Mouse (Mus musculus) neural tube, embryonic 12.5 days (tissue): Measurements from ENCODE around the gene Camk2n1. TPM values are rescaled to one million over a fixed set of nuclear protein-coding genes. Genes with fewer than 3 reads are reported as not detected.

ENCODE experiments used
- ATAC-seq: fragments of 200-750 bp; cut with Nextera tagmentation; 2 replicates; pipeline ENCODE4 v1.8.0; 2017; ENCODE audit warnings: low read depth, mild to moderate bottlenecking, moderate TSS enrichment, moderate library complexity; ENCODE audit not compliant: low FRiP score
- H3K27ac ChIP-seq: fragments of 300-500 bp; sonication (generic); 2 replicates; pipeline ENCODE4 v1.5.1; 2016
- H3K27me3 ChIP-seq: fragments of 300-500 bp; sonication (generic); replicated peaks from 2 replicates; pipeline ENCODE4 v1.6.1; 2016; ENCODE audit warnings: mild to moderate bottlenecking
- H3K36me3 ChIP-seq: fragments of 300-500 bp; sonication (generic); 2 replicates; pipeline ENCODE4 v1.6.1; 2016; ENCODE audit warnings: mild to moderate bottlenecking
- H3K4me1 ChIP-seq: fragments of 300-500 bp; sonication (generic); 2 replicates; pipeline ENCODE4 v1.6.1; 2016
- H3K4me2 ChIP-seq: fragments of 300-500 bp; sonication (generic); replicated peaks from 2 replicates; pipeline ENCODE4 v1.6.1; 2016; ENCODE audit warnings: mild to moderate bottlenecking
- H3K4me3 ChIP-seq: fragments of 300-500 bp; sonication (generic); 2 replicates; pipeline ENCODE4 v1.5.1; 2016
- H3K9ac ChIP-seq: fragments of 300-500 bp; sonication (generic); 2 replicates; pipeline ENCODE4 v1.6.1; 2016; ENCODE audit warnings: mild to moderate bottlenecking
- H3K9me3 ChIP-seq: fragments of 300-500 bp; sonication (generic); 2 replicates; pipeline ENCODE4 v1.6.1; 2016; ENCODE audit warnings: mild to moderate bottlenecking
- WGBS: fragments of 180-500 bp; shearing (Covaris S2); methylation state at CpG from one replicate; pipeline ENCODE4 v1.1.7; 2016; 5-methylcytosine and 5-hydroxymethylcytosine counted together
- polyA plus RNA-seq: library from polyadenylated mRNA; unstranded; fragments of >200 nt; fragmentation: Nextera tagmentation; extraction: Ambion mirVana; gene quantifications from 2 replicates; pipeline ENCODE4 v1.2.1, GENCODE M21; 2016

Camk2n1 gene
- polyA plus RNA-seq, 1 experiment from 2014 or later, result 9.2 TPM

DNA sequence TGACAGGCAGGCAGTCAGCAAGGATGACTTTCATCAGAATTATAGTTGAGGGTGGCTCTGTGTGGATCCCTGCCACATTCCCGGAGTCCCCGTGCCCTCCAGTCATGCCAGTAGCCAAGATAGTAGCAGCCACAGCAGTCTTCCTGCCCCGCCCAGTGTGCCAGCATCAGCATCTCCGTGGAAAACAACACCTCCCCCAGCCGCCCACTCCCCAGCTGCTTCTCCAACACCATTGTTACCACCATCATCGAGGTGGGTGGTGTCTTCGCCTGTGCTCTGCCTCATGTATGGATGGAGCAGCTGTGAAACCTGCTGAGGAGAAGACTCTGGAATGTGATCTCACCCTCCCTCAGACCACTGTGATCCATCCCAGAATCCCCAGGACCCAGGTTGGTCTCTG, 25.5 kb downstream of the Camk2n1 start:
- Histone ChIP-seq H3K4me3 (no peak overlapping the region), H3K27me3 (0 out of 2 replicates have a peak, but pooled peaks cover 3% of the 10 kb centered on the region), H3K9ac (no peak overlapping the region), H3K9me3 (no peaks in the 10 kb centered on the region), H3K27ac (no peak overlapping the region), H3K36me3 (no peaks in the 10 kb centered on the region), H3K4me1 (no peaks in the 10 kb centered on the region; the same call in 1 of the 2 replicates), H3K4me2 (no peak overlapping the region)
- no peak for ATAC-seq
- 81% methylated on average over 7 of the region's 7 CpGs for WGBS

GRCm38 (mm10) chr4:138480962-138481361, 26.8 kb downstream of the Camk2n1 start:
- no peaks in the 10 kb centered on the region; the same call in 1 of the 2 replicates for H3K4me1 ChIP-seq
- no peak overlapping the region for H3K4me3 ChIP-seq
- no peak for ATAC-seq
- no peak overlapping the region for H3K4me2 ChIP-seq
- no peaks in the 10 kb centered on the region for H3K36me3 ChIP-seq
- H3K9me3 ChIP-seq, result no peaks in the 10 kb centered on the region
- H3K9ac ChIP-seq, result no peak overlapping the region
- 70% methylated on average over 9 of the region's 9 CpGs for WGBS
- H3K27me3 ChIP-seq, result 0 out of 2 replicates have a peak, but pooled peaks cover 3% of the 10 kb centered on the region
- no peak overlapping the region for H3K27ac ChIP-seq

GRCm38 (mm10) chr4:138482721-138483120, 28.6 kb downstream of the Camk2n1 start:
- no peaks in the 10 kb centered on the region for H3K4me1 ChIP-seq
- no peak overlapping the region for H3K4me2 ChIP-seq
- H3K4me3 ChIP-seq, result no peak overlapping the region
- no peak overlapping the region for H3K9ac ChIP-seq
- H3K27ac ChIP-seq, result no peak overlapping the region
- ATAC-seq, result no peak
- no peaks in the 10 kb centered on the region for H3K27me3 ChIP-seq
- 77% methylated on average over 8 of the region's 8 CpGs for WGBS
- no peaks in the 10 kb centered on the region for H3K36me3 ChIP-seq
- H3K9me3 ChIP-seq, result no peaks in the 10 kb centered on the region

DNA sequence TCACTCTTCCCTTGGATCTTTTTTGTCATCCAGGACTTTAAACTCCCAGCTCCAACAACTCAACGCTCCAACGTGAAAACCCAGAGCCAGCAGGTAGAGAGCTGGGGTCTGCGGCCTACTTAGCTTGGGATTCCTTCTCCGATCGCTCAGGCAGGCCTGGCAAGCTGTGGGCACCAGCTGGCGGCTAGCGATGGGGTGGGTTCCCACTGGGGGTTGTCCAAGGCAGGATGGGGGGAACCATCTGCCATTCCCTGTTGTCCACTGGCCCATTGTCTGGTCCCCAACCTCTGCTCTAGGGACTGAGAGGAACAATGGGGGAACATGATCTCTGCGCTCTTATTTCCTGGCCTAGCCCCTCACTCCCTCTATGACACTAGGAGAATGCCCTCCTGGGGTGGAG, 34.1 kb downstream of the Camk2n1 start:
- 36% methylated on average over 8 of the region's 8 CpGs for WGBS

GRCm38 (mm10) chr4:138491088-138491487, 37.0 kb downstream of the Camk2n1 start:
- H3K9me3 ChIP-seq, result no peaks in the 10 kb centered on the region
- peaks cover 43% of the 10 kb centered on the region for H3K4me1 ChIP-seq
- H3K36me3 ChIP-seq, result no peaks in the 10 kb centered on the region
- H3K4me3 ChIP-seq, result no peak overlapping the region
- no peak overlapping the region for H3K9ac ChIP-seq
- WGBS, result 78% methylated on average over 4 of the region's 4 CpGs
- no peak for ATAC-seq
- no peak overlapping the region for H3K27ac ChIP-seq
- H3K4me2 ChIP-seq, result no peak overlapping the region
- no peaks in the 10 kb centered on the region for H3K27me3 ChIP-seq

More for the DNA sequence above, 34.1 kb downstream of the Camk2n1 start:
- Histone ChIP-seq H3K9me3 (no peaks in the 10 kb centered on the region), H3K4me2 (no peak overlapping the region), H3K27ac (no peak overlapping the region; the same call in 1 of the 2 replicates), H3K9ac (no peak overlapping the region), H3K36me3 (no peaks in the 10 kb centered on the region), H3K4me1 (peaks cover 16% of the 10 kb centered on the region), H3K4me3 (no peak overlapping the region), H3K27me3 (no peaks in the 10 kb centered on the region)
- no peak for ATAC-seq

DNA sequence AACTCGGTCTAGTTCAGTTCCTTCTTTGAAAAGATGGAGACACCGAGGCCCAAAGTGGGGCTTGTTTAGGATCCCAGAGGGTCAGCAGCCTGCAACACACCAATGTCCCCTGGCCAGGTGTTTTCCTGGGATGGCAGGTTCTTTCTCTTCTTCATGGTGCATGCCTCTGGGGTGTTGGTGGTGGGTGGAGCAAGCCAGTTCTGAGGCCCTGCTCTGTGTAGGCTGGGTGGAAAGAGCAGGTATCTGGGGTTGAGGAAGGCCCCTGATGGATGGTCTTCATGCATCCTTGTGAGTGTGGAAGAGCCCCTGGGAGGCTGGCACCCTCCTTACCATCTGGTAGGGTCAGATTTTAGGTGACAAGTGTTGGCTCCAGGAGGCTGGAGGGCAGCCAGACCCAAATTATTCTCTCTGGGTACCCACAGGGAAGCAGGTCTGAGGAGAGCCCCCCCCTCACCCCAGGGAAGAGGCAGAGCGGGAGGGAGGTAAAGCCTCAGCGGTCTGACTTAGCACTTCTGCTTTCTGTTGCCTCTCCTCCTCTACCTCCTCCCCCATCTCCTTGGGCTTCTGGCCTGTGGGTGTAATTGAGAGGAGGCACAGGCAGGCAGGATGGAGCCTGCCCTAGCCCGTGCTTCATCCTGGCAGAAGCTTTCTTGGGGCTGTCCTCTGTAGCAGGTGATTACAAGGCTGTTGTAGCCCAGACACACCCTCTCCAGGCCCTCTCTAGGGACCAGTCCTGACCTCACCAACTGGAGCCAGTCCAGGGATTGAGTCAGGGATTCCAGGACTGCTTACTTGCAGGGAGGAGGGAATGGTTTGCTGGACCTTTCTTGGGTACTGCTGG, 39.3 kb downstream of the Camk2n1 start:
- Histone ChIP-seq H3K4me1 (peaks cover 46% of the 10 kb centered on the region), H3K4me2 (no peak overlapping the region), H3K27ac (no peak overlapping the region), H3K36me3 (no peaks in the 10 kb centered on the region), H3K9ac (no peak overlapping the region), H3K9me3 (no peaks in the 10 kb centered on the region), H3K27me3 (no peaks in the 10 kb centered on the region), H3K4me3 (no peak overlapping the region)
- 55% methylated on average over 5 of the region's 5 CpGs for WGBS
- no peak for ATAC-seq

GRCm38 (mm10) chr4:138494905-138495304, 40.8 kb downstream of the Camk2n1 start:
- Histone ChIP-seq H3K9ac (no peak overlapping the region), H3K27ac (no peak overlapping the region), H3K4me1 (peaks cover 39% of the 10 kb centered on the region), H3K36me3 (no peaks in the 10 kb centered on the region), H3K27me3 (no peaks in the 10 kb centered on the region), H3K4me3 (no peak overlapping the region), H3K4me2 (peak overlapping the region; percentile 18), H3K9me3 (no peaks in the 10 kb centered on the region)
- peak; percentile 77 for ATAC-seq
- WGBS, result 17% methylated on average over 5 of the region's 5 CpGs

DNA sequence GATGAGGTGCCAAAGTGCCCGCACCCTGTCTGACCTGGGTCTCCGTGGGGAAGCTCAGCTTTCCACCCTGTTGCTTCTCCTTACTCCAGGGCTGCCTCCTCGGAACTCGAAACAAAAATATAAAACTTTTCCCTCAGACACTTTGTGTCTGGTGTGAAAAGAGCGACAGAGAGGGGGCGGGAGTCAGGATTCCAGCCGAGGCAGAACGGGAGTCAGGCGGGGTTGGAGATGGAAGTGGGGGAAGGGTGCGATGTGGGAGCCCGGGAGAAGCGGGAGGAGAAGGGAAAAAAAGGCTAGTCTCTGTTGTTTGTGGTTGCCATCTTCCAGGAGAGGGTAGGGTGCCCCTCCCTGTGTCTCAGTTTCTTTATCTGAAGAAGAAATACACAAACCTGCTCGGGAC, 41.7 kb downstream of the Camk2n1 start:
- ATAC-seq, result no peak
- WGBS, result 11% methylated on average over 13 of the region's 13 CpGs
- Histone ChIP-seq H3K36me3 (no peaks in the 10 kb centered on the region), H3K27ac (no peak overlapping the region), H3K4me3 (no peak overlapping the region), H3K4me1 (peaks cover 39% of the 10 kb centered on the region), H3K9ac (no peak overlapping the region), H3K4me2 (peak overlapping the region; percentile 18), H3K9me3 (no peaks in the 10 kb centered on the region), H3K27me3 (no peaks in the 10 kb centered on the region)

DNA sequence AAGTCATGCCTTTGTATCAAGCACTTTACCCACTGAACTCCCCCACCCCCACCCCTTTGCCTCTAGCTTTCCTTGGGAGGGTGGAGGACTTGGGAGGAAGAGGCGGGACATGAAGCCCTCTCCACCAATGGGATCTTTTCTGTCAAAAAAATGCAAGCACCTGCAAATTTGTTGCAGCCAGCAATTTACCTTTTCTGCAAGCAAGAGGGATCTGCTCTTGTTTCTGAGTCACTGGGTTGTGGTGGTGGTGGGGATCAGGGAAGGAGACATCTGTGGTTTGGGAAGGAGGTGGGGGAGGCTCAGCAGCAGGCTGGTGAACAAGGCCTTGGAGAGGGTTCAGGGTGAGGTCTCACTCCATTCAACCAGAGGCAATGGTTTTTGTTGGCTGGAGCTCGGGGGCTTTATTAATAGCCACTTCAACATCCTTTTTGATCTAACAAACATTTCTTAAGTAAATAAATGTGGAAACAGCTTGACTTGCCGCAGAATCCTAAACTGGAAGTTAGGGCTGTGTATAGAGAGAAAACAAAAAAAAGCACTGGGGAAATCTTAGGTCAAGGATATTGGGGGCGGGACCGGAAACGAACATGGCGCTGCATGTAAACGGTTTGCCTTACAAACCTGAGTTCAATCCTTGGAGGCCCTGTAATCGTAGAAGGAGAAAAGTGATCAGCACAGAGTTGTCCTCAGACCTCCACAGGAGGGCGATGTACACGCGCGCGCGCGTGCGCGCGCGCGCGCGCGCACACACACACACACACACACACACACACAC, 42.8 kb downstream of the Camk2n1 start:
- Histone ChIP-seq H3K4me1 (peaks cover 36% of the 10 kb centered on the region), H3K27me3 (no peaks in the 10 kb centered on the region), H3K27ac (no peak overlapping the region)

GRCm38 (mm10) chr4:138499856-138500645, 45.9 kb downstream of the Camk2n1 start:
- Histone ChIP-seq H3K9me3 (no peaks in the 10 kb centered on the region), H3K4me3 (no peak overlapping the region), H3K27me3 (no peaks in the 10 kb centered on the region), H3K27ac (no peak overlapping the region), H3K36me3 (no peaks in the 10 kb centered on the region), H3K4me1 (peaks cover 34% of the 10 kb centered on the region), H3K9ac (no peak overlapping the region), H3K4me2 (no peak overlapping the region)
- ATAC-seq, result no peak
- WGBS, result 85% methylated on average over 21 of the region's 21 CpGs

More for the DNA sequence above, 42.8 kb downstream of the Camk2n1 start:
- WGBS, result 76% methylated on average over 22 of the region's 24 CpGs
- Histone ChIP-seq H3K4me2 (no peak overlapping the region), H3K9me3 (no peaks in the 10 kb centered on the region), H3K4me3 (no peak overlapping the region), H3K36me3 (no peaks in the 10 kb centered on the region), H3K9ac (no peak overlapping the region)
- ATAC-seq, result no peak

DNA sequence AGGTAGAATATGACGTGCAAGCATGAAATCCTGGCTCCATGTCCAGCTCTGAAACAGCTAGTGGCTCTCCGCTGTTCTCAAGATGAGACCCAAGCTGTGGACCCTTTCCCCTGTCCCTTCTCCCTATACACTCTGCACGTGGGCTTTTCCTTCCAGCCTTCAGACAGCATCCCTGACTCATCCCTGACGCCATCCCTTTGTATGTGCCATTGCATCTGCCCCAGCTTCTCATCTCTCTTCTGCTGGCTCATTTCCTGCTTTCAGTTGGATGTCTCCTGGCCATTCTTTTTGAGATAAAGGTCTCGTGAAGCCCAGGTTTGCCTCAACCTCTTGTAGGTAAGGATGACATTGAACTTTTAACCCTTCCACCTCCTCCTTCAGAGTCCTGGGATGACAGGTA, 46.9 kb downstream of the Camk2n1 start:
- WGBS, result 79% methylated on average over 5 of the region's 5 CpGs
- ATAC-seq, result no peak
- 0 out of 2 replicates have a peak, but pooled peaks cover 4% of the 10 kb centered on the region for H3K27me3 ChIP-seq
- H3K9me3 ChIP-seq, result no peaks in the 10 kb centered on the region
- no peak overlapping the region for H3K4me2 ChIP-seq
- no peak overlapping the region for H3K9ac ChIP-seq
- H3K4me3 ChIP-seq, result no peak overlapping the region
- no peak overlapping the region for H3K27ac ChIP-seq
- no peaks in the 10 kb centered on the region for H3K36me3 ChIP-seq
- H3K4me1 ChIP-seq, result peaks cover 30% of the 10 kb centered on the region
